Mouse (Mus musculus): ENCODE measurements around the gene Gm2381.
"Not testable (repeated sequence)": the region's sequence is repeated elsewhere in the genome, so short reads cannot be mapped to it uniquely, and the experiment has no call there.

The Gm2381 gene

DNA sequence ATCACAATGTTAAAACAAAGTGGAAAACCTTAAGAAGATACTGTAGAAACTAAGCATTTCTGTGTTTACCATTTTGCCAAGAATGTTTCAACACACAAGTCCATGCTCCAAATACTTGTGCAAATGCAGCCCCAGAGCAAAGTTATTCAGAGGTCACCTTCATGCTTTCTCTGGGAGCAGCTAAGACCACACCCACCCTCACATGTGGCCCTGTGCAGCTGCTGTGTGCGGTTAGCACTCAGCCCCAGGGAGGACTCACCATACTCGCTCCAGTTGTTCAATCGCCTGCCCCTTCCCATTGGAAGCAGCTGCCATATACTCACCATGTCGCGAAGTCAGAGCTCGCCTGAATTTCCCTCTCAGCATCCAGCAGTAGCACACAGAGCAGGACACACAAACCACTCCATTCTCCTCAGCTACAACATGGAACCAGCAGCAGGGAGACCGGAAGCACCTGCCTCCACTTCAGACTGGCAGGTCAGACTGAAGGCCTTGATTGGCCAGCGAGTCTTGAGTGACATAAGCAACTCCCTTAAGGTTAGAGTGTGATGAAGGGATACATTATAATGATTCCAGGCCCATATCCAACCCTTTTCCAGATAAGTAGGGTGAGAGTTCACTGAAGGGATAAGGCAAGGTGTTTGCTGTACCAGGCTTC lies at the start of gene Gm2381:
Gene Gm2381, minus strand, starts transcription at position 434 of the 658 bp plus-strand sequence.
- not testable (repeated sequence) for DNase-seq (ENCODE audit: low read depth, low spot score)

DNA sequence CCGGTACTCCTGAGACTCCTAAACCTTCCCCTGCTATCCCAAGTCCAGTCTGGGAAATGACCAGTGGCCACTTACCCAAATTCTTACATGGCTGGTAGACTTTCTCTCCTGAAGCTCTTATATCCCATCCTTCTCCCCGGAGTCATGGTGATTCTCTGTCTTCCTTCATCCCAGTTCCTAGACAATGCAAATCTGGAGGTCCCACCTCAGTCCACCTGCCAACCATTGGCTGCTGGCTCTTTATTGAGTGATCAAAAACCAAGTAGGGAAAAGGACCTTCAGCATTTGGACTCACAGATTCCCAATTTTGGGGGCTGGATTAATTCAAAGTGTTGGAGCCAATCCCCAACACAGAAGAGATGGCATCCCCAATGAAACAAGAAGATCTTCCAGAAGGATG lies 31.0 kb upstream of the Gm2381 start:
- not testable (repeated sequence) for DNase-seq (ENCODE audit: low read depth, low spot score)

DNA sequence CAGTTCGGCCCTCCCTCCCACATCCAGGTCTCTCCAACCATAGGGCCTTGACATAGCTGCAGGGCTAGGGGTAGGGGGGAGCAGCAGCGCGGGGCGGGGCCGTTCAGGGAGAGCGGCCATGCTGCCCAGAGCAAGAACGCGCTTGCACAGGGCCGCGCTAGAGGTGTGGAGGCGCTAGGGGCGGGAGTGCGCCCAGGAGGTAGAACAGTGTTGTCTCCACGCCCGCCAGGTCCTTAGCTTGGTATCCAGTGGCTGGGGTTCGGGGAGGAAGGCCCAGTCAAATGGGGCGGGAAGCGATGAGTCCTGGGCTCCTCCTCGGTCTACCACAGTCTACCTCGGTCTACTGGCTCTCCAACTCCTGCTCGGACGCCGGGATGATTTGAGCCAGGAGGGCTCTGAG lies 11.1 kb upstream of the Gm2381 start:
- DNase-seq (ENCODE audit: low read depth, low spot score): no peak

DNA sequence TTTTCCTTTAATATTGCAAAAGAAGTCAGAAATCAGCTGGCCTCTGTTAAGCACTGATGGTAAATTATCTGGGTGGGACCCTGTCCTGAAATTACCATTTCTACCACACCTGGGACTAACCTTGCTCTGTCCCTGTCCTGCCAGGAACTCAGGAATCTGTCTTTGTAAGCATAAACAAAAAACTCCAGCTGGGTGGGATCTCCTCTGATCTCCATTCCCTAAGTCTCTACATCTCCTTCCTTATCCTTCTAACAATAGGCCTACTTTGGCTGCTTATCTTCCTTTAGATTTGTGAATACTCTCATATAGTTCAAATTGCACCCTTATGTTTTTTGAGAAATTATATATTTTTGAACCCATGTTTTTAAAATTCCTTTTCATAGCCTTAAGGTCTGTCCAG lies 28.7 kb downstream of the Gm2381 start:
- DNase-seq (ENCODE audit: low read depth, low spot score): not testable (repeated sequence)

DNA sequence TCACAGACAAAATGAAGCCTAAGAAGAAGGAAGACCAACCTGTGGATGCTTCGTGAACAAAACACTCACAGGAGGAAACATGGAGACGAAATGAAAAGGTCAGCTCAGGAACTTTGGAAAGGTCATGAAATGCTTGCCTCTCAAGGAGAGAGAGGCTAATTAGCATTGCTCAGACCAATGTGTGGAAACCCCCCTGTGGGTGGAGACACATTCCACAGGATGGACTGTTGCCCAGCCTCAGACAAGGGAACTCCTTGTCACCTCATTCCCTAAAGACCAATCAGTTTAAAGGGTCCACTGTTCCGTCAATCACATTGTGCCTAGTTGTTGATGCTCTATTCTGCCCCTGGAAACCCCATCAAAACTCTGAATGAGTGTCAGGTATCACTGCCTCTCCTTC lies 34.8 kb downstream of the Gm2381 start:
- no peak for DNase-seq (ENCODE audit: low read depth, low spot score)

DNA sequence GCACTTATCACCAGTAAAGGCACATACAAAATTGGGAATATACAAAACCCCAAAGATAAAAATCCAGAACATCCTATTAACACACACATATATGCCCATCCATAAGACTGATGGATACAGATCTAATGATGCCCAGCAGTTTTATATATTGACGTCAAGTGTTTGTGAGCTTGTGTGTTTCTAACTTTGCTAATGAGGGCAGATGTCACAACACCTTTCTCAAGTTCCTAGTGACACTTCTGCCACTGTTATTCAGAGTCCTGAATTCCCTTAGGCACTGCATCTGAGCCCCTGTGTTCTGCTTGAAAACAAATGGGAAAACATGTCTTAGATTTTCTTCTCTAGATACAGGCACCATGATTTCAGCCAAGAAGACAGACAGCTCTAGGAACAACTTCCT lies 73.6 kb downstream of the Gm2381 start, which contains the start of gene Vmn2r62:
Gene Vmn2r62, minus strand, starts transcription at position 101 of the 400 bp plus-strand sequence.
- not testable (repeated sequence) for DNase-seq (ENCODE audit: low read depth, low spot score)
